Mouse (Mus musculus): ENCODE data around the gene Rgl2.

DNA sequence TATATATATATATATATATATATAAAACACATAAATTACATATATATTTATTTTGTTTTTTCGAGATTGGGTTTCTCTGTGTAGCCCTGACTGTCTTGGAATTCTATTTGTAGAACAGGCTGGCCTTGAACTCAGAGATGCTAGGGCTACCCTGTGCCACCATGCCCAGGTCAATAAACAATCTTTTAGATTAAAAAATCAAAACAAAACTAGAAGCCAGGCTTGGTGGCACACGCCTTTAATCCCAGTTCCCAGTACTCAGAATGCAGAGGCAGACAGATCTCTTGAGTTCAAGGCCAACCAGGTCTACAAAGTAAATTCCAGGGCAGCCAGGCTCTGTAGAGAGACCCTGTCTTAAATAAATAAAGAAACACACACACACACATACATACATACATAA, 38.0 kb upstream of the Rgl2 start:
- TF ChIP-seq EP300 (IDR thresholded peaks at IDR 0.05) (no peak), CTCF (IDR thresholded peaks at IDR 0.05) (no peak)
